Mouse (Mus musculus) activated CD4-positive, CD25-positive, alpha-beta regulatory T cell (primary cell): Measurements from ENCODE around the gene Scamp2. TPM values are rescaled to one million over a fixed set of nuclear protein-coding genes. Genes with fewer than 3 reads are reported as not detected.

Experiments used
- polyA plus RNA-seq, 2 experiments: library from polyadenylated mRNA; unstranded; fragments of 100-300 nt; shearing (Covaris generic); gene quantifications; one replicate each; pipeline ENCODE4 v1.2.1; 2017

Gene Scamp2
- 100 to 1,000 TPM; 104 to 111 TPM for polyA plus RNA-seq

DNA sequence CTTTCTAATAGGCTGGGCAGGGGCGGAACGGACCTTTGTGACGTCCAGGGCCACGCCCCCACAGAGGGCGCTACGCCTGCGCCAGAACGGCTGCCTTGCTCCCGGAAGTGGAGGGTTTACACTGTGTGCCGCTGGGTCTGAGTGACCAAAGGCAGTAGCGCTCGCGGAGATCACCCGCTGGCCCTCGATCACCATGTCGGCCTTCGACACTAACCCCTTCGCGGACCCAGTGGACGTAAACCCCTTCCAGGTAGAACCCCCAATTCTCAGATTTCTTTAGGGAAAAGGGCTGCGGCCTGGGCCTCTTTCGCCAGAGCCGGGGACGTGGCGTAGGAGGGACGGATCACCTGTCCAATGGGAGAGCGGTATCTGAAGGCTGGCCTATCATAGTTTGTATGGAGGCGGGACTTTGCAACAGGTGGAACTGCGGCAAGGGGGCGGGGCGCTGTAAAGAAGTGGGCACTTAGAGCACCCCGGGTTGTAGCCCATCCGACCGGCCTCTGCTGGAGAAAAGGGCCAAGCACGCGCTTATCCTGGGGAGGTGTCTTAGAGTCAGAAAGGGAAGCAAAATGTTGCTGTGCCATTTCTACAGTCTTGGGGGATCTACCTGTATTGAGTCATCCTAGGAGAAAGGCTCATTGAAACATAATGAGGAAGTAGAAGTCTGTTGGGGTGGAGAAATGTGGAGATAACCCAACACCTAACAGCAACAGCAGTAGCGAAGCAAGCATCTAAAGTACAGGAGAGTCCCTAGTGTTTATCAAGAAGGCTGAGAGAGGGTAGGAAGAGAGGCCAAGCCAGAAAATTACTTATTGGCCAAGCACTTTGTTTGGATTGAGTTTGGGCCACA is at the start of gene Scamp2:
Gene Scamp2, plus strand, starts transcription at position 83 of the 850 bp plus-strand sequence.

GRCm38 (mm10) chr9:57521056-57521911 is 39.5 kb upstream of the Scamp2 start, which contains the start of gene Cox5a:
TSS of gene Cox5a (plus strand) at chr9:57521274.

GRCm38 (mm10) chr9:57537044-57537727 is 23.6 kb upstream of the Scamp2 start, which contains the start of gene Fam219b:
TSS of gene Fam219b (plus strand) at chr9:57537528.

GRCm38 (mm10) chr9:57552139-57552887 is 8.4 kb upstream of the Scamp2 start, which contains the start of gene Mpi:
TSS of gene Mpi (minus strand) at chr9:57552763.

DNA sequence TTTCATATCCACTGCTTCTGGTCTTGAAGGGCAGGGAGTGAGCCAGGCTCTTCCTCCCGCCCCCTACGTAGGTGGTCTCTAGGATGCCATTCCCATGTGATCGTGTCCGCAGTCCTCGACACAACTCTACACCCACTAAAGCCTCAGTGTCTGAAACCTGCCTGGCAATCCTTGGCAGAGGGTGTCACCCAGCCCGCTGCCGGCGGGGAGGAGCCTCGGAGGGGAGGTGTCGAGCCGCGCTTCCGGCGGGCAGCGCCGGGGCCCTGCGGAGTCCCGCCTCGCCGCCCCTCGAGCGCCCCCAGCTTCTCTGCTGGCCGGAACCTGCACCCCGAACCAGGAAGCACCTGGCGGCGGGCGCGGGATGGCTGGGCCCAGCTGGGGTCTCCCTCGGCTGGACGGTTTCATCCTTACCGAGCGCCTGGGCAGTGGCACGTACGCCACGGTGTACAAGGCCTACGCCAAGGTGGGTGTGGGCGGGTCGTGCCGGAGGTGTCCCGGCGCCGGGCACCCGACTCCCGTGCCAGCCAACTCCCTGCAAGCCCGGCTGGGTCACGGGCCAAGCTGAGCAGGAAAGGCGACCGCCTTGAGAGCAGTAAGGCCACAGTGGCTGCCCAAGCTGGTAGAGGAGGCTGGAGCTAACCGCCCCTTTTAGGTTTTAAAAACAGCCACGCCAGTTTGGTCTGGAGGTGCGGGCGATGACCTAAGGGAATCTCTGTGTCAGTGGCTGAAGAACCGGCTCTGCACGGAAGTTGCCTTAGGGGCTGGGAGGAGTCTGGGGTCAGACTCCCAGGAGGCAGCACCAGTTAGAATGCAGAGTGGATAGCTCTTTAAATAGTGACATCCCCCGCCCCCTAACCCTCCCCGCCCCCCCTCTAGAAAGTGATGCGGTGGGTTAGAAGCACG is 28.7 kb downstream of the Scamp2 start, which contains the start of gene Ulk3:
Gene Ulk3, plus strand, starts transcription at position 229 of the 903 bp plus-strand sequence.

GRCm38 (mm10) chr9:57606139-57606851 is 45.6 kb downstream of the Scamp2 start, which contains the start of gene Cplx3:
TSS of gene Cplx3 (minus strand) at chr9:57606281.

DNA sequence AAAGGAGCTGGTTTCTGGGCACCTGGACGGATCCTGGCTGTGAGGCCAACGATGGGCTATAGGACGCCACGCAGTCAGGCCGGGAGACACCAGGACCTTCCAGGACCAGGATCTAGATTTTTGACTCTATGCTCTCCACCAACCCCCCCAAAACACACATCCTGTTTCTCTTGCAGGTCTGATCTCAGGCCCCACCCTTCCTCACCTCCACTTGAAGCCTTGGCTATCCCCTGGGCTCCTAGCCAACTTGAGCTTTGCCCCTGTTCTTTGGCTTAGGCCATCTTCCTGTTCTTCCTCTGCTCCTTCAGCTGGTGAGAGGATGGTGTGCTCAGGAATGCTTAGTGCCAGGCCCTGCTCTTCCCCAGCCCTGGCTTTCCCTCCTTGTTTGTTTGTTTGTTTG is 59.9 kb downstream of the Scamp2 start, which contains the start of gene Lman1l:
Gene Lman1l, minus strand, starts transcription at position 101 of the 400 bp plus-strand sequence.

Other genes with a start within 250 kb of the Scamp2 start
- gene Ppcdc, start 120.8 kb upstream of the Scamp2 start, polyA plus RNA-seq: 100 to 1,000 TPM in 1 of 2 experiments, 10 to 100 TPM in 1; 94.1 to 119 TPM
- gene Scamp5, start 92.9 kb upstream of the Scamp2 start, polyA plus RNA-seq: under 1 TPM; 0.33 to 0.98 TPM
- gene Rpp25, start 56.9 kb upstream of the Scamp2 start, polyA plus RNA-seq: under 1 TPM in 1 of 2 experiments, not detected in 1; 0.60 TPM
- gene Cox5a, start 39.7 kb upstream of the Scamp2 start, polyA plus RNA-seq: 100 to 1,000 TPM; 396 to 442 TPM
- 10 to 100 TPM; 12.0 to 14.5 TPM for gene Fam219b, start 23.4 kb upstream of the Scamp2 start, polyA plus RNA-seq
- gene Mpi, start 8.2 kb upstream of the Scamp2 start, polyA plus RNA-seq: 10 to 100 TPM; 14.9 to 24.7 TPM
- gene Ulk3, start 28.5 kb downstream of the Scamp2 start, polyA plus RNA-seq: 10 to 100 TPM; 72.8 to 93.8 TPM
- not detected for gene Cplx3, start 45.3 kb downstream of the Scamp2 start, polyA plus RNA-seq
- gene Lman1l, start 59.8 kb downstream of the Scamp2 start, polyA plus RNA-seq: under 1 TPM; 0.18 to 0.60 TPM
- gene Csk, start 92.7 kb downstream of the Scamp2 start, polyA plus RNA-seq: 100 to 1,000 TPM; 170 to 201 TPM
- gene Cyp1a2, start 122.8 kb downstream of the Scamp2 start, polyA plus RNA-seq: under 1 TPM in 1 of 2 experiments, not detected in 1; 0.12 TPM
- under 1 TPM in 1 of 2 experiments, not detected in 1; 0.32 TPM for gene Cyp1a1, start 127.0 kb downstream of the Scamp2 start, polyA plus RNA-seq
- gene Edc3, start 147.6 kb downstream of the Scamp2 start, polyA plus RNA-seq: 10 to 100 TPM; 29.6 to 35.3 TPM
- 100 to 1,000 TPM; 118 to 137 TPM for gene Clk3, start 204.9 kb downstream of the Scamp2 start, polyA plus RNA-seq